Mouse (Mus musculus) layer of hippocampus, adult 2 months (tissue): Measurements from ENCODE around the gene Gna12. TPM values are rescaled to one million over a fixed set of nuclear protein-coding genes. Genes with fewer than 3 reads are reported as not detected.

Source experiments
- DNase-seq, 2 experiments: peaks; one replicate each; pipeline ENCODE4 v3.0.0; 2022; ENCODE audit warnings: low spot score in 2 of 2
- H3K27ac ChIP-seq: fragments of 200-600 bp; 2 replicates; pipeline ENCODE4 v1.8.1; 2022
- H3K4me3 ChIP-seq: fragments of 200-600 bp; 2 replicates; pipeline ENCODE4 v1.8.1; 2022; ENCODE audit warnings: mild to moderate bottlenecking
- CTCF ChIP-seq: fragments of 200-600 bp; conservative IDR thresholded peaks from 2 replicates; pipeline ENCODE4 v1.8.1; 2022; ENCODE audit warnings: antibody characterized with exemption, mild to moderate bottlenecking, moderate library complexity
- total RNA-seq, 2 experiments: library from RNA; stranded (reverse); gene quantifications; 2 replicates each; pipeline ENCODE4 v1.2.3; 2021

Gna12 gene
- total RNA-seq, 2 experiments from 2014 or later, result 78.3 to 80.5 TPM

DNA sequence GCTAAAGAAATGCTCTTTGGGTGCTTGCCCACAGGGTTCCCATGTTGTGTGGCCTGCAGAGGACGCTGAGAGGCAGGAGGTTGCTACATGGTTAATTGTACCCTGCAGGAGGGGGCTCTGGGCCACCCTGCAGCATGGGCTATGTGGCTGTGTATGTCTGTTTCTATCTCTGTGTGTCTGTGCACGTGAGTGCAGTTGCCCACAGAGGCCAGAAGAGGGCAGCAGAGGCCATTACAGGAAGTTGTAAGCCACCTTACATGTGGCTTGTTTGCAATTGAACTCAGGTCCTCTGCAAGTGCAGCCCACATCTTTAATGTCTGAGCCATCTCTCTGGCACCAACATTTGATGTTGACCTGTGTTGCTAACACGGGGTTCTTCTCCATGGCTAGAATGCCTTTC is 77.6 kb downstream of the Gna12 start:
- Histone ChIP-seq H3K27ac (no peak overlapping the region), H3K4me3 (no peak overlapping the region)
- no peak for DNase-seq
- peak; percentile 73 for TF ChIP-seq CTCF

- Histone ChIP-seq H3K4me3 (no peak overlapping the region), H3K27ac (no peak overlapping the region)
- DNase-seq, result no peak
- no peak for TF ChIP-seq CTCF
Measured at GRCm38 (mm10) chr5:140752041-140752440, 78.2 kb downstream of the Gna12 start.

GRCm38 (mm10) chr5:140750925-140751324 is 79.3 kb downstream of the Gna12 start:
- Histone ChIP-seq H3K27ac (no peak overlapping the region), H3K4me3 (no peak overlapping the region)
- TF ChIP-seq CTCF, result peak; percentile 80
- DNase-seq, result peak in 1 of 2 experiments; percentile 55

- Histone ChIP-seq H3K27ac (peak overlapping the region; percentile 69; the same call in 1 of the 2 replicates), H3K4me3 (peak overlapping the region; percentile 43)
- TF ChIP-seq CTCF, result peak; percentile 85
- DNase-seq, result peak; percentile 62 to 71
Measured at GRCm38 (mm10) chr5:140749062-140749875, 81.0 kb downstream of the Gna12 start.

DNA sequence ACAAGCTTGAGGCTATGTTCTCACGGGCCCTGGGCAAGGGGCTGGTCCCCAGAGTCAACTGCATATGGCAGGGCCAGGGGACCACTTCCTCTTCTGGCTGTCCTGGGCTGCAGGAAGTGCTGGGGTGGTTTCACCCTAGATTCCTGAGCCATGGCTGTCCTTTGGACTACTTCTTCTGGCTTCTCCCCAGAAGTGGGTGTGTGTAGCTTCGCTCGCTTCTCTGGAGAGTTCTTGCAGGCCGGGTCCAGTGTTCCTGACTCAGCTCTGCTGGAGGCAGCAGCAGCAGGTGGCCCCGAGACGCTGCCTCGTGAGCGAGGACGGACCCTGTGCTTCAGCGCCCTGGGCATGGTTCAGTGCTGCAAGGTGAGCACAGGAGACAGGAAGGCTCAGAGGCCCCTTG is 81.8 kb downstream of the Gna12 start:
- H3K27ac ChIP-seq, result no peak overlapping the region
- no peak for TF ChIP-seq CTCF
- no peak overlapping the region for H3K4me3 ChIP-seq
- DNase-seq, result no peak

GRCm38 (mm10) chr5:140743706-140744131 is 86.5 kb downstream of the Gna12 start:
- no peak for DNase-seq

DNA sequence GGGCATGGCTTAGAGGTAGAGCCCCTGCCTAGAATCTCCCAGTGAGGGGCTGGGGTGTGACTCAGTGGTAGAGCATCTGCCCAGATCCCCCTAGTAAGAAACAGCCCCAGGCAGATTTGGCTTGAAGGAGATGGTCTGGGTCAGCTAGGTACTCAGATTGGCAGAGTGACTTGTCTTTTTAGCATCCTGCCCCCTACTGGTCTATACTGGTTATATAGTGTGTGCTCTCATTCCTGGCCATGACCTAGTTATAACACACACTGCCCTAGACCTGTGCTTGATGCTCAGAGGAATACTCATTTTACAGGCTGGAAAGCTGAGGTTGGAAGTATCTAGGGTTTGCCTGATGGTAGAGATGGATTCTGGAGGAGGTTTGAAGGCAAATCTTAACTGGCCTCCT is 88.4 kb downstream of the Gna12 start:
- DNase-seq, result no peak
- no peak overlapping the region for H3K27ac ChIP-seq
- TF ChIP-seq CTCF, result peak; percentile 80
- no peak overlapping the region for H3K4me3 ChIP-seq

More at GRCm38 (mm10) chr5:140743706-140744131, 86.5 kb downstream of the Gna12 start:
- Histone ChIP-seq H3K4me3 (no peak overlapping the region), H3K27ac (no peak overlapping the region)
- peak; percentile 68 for TF ChIP-seq CTCF

GRCm38 (mm10) chr5:140741040-140741439 is 89.2 kb downstream of the Gna12 start:
- Histone ChIP-seq H3K4me3 (no peak overlapping the region), H3K27ac (no peak overlapping the region)
- no peak for TF ChIP-seq CTCF
- no peak for DNase-seq

- no peak for DNase-seq
- peak; percentile 47 for TF ChIP-seq CTCF
Measured at GRCm38 (mm10) chr5:140739813-140740212, 90.4 kb downstream of the Gna12 start.

DNA sequence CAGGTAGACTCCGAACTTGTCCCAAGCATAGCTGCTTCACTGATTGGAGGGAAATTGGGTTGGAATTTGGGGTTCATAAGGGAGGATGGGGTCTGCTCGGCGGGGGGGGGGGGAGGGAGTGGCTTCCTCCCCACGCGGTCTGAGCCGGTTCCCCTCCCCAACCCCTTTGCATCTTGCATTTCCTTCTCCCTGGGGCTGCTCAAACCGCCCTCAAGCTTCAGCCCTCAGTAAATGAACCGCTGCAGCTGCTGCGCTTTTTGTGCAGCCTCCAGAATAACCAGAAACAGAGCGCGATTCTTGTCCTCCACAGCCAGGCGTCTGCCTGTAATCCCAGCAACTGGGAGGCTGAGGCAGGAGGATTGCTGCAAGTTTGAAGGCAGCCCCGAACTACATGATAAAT is 94.1 kb downstream of the Gna12 start:
- DNase-seq, result no peak
- Histone ChIP-seq H3K4me3 (no peak overlapping the region; the same call in 1 of the 2 replicates), H3K27ac (no peak overlapping the region)
- TF ChIP-seq CTCF, result no peak

More at GRCm38 (mm10) chr5:140739813-140740212, 90.4 kb downstream of the Gna12 start:
- no peak overlapping the region for H3K4me3 ChIP-seq
- no peak overlapping the region for H3K27ac ChIP-seq

- no peak for TF ChIP-seq CTCF
- peak overlapping the region; percentile 47 for H3K4me3 ChIP-seq
- no peak for DNase-seq
- H3K27ac ChIP-seq, result no peak overlapping the region
Measured at GRCm38 (mm10) chr5:140735297-140735696, 94.9 kb downstream of the Gna12 start.

DNA sequence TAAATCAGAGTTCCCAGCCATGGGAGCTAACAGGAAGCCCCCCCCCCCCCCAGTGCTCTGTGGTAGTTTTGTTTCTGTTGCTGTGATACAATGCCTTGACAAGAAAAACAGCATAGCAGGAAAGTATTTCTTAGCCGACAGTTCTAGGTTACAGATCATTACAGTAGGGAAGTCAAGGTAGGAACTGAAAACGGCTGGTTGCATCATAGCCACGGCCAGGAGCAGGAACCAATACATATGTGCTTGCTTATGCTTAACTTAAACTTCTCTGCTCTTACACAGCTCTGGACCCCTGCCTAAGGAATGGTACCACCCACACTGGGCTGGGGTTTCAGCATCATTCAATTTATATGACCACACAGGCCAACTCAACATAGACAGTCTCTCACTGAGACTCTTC is 96.9 kb downstream of the Gna12 start:
- no peak overlapping the region for H3K4me3 ChIP-seq
- TF ChIP-seq CTCF, result no peak
- DNase-seq, result no peak
- H3K27ac ChIP-seq, result no peak overlapping the region

DNA sequence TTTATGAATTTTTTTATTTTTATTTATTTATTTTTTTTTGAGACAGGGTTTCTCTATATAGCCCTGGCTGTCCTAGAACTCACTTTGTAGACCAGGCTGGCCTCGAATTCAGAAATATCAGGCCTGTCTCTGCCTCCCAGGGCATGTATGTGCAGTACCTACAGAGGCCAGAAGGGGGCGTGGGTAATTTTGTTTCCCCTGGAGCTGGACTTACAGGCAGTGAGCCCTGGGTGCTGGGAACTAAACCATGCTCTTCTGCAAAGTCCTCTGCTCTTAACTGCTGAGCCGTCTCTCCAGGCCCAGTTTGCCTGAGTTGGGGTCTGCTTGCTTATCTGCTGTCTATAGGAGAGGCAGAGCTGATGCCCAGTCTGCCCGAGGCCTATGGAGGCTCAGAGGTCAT is 98.0 kb downstream of the Gna12 start:
- no peak overlapping the region for H3K27ac ChIP-seq
- no peak for DNase-seq
- no peak overlapping the region for H3K4me3 ChIP-seq
- peak; percentile 73 for TF ChIP-seq CTCF
